Mouse (Mus musculus): ENCODE data around the gene Vmo1.
"Not testable (repeated sequence)": the region's sequence is repeated elsewhere in the genome, so short reads cannot be mapped to it uniquely, and the experiment has no call there.

DNA sequence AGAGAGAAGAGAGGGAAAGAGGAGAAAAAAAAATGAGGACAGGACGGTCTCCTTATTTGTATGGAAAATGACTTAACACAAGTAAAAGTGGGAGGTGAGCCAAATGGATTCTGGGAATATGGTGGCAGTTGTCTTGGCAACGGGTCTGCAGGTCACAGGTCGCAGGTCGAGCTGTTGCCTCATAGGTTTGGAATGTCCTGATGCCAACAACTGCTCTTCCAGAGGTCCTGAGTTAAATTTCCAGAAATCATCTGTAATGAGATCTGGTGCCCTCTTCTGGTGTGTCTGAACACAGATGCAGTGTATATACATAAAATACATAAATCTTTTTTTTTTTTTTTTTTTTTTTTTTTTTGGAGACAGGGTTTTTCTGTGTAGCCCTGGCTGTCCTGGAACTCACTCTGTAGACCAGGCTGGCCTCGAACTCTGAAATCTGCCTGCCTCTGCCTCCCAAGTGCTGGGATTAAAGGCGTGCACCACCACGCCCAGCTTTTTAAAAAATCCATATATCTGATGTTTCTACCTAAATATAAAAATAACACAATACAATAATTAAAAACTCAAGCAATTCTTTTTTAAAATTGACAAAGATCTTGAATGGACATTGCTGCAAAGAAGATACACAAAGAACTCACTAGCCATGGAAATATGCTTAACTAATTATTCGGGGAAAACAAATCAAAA, 9.0 kb upstream of the Vmo1 start:
- peak; percentile 16 for TF ChIP-seq CTCF (IDR thresholded peaks at IDR 0.05)
- not testable (repeated sequence) for TF ChIP-seq EP300 (IDR thresholded peaks at IDR 0.05)

Measured in lung, postnatal 0 days (tissue).